Mouse (Mus musculus) kidney, embryonic 16.5 days (tissue): Measurements from ENCODE around the gene Wdr70. TPM values are rescaled to one million over a fixed set of nuclear protein-coding genes. Genes with fewer than 3 reads are reported as not detected.
A peak's percentile ranks its signal among the peaks of the same experiment; 100 is the strongest.
"Not testable (repeated sequence)": the region's sequence is repeated elsewhere in the genome, so short reads cannot be mapped to it uniquely, and the experiment has no call there.

ENCODE experiments used
- ATAC-seq: fragments of 200-750 bp; cut with Nextera tagmentation; 2 replicates; pipeline ENCODE4 v1.8.0; 2017; ENCODE audit warnings: moderate TSS enrichment; ENCODE audit not compliant: low FRiP score, low TSS enrichment
- H3K27ac ChIP-seq: fragments of 300-500 bp; sonication (generic); 2 replicates; pipeline ENCODE4 v1.5.1; 2014; ENCODE audit warnings: low read length
- H3K27me3 ChIP-seq: fragments of 300-500 bp; sonication (generic); 2 replicates; pipeline ENCODE4 v1.6.1; 2014; ENCODE audit warnings: low read length, control low read depth, mixed read lengths; ENCODE audit not compliant: insufficient read depth
- H3K36me3 ChIP-seq: fragments of 300-500 bp; sonication (generic); 2 replicates; pipeline ENCODE4 v1.6.1; 2014; ENCODE audit warnings: low read length, control low read depth, mixed read lengths; ENCODE audit not compliant: insufficient read depth
- H3K4me1 ChIP-seq: fragments of 300-500 bp; sonication (generic); 2 replicates; pipeline ENCODE4 v1.6.1; 2014; ENCODE audit warnings: low read length, control low read depth, mixed read lengths; ENCODE audit not compliant: insufficient read depth
- H3K4me2 ChIP-seq: fragments of 300-500 bp; sonication (generic); replicated peaks from 2 replicates; pipeline ENCODE4 v1.6.1; 2014; ENCODE audit warnings: low read depth, low read length
- H3K4me3 ChIP-seq: fragments of 300-500 bp; sonication (generic); 2 replicates; pipeline ENCODE4 v1.5.1; 2014; ENCODE audit warnings: mild to moderate bottlenecking, low read length
- H3K9ac ChIP-seq: fragments of 300-500 bp; sonication (generic); replicated peaks from 2 replicates; pipeline ENCODE4 v1.6.1; 2014; ENCODE audit warnings: low read length
- H3K9me3 ChIP-seq: fragments of 300-500 bp; sonication (generic); 2 replicates; pipeline ENCODE4 v1.6.1; 2016; ENCODE audit warnings: low read length, control low read depth
- WGBS: fragments of 180-500 bp; shearing (Covaris S2); extraction: QIAGEN DNeasy Blood & Tissue Kit; methylation state at CpG from one replicate; pipeline ENCODE4 v1.1.7; 2014; 5-methylcytosine and 5-hydroxymethylcytosine counted together
- polyA plus RNA-seq: library from polyadenylated mRNA; unstranded; fragments of >200 nt; fragmentation: Nextera tagmentation; extraction: Ambion mirVana; gene quantifications from 2 replicates; pipeline ENCODE4 v1.2.1, GENCODE M21; 2015

The Wdr70 gene
- polyA plus RNA-seq = 60.2 and 60.5 TPM in 2 replicates

- Histone ChIP-seq H3K9ac (peak within 1 kb of the TSS; percentile 86), H3K27me3 (no peaks in the 10 kb centered on the region), H3K27ac (0 out of 2 replicates have a peak within 1 kb of the TSS, but pooled peaks have one; percentile 14), H3K4me3 (peak within 1 kb of the TSS; percentile 95), H3K4me2 (peak within 1 kb of the TSS; percentile 62), H3K9me3 (no peaks in the 10 kb centered on the region), H3K36me3 (peaks cover 17% of the 10 kb centered on the region), H3K4me1 (peaks cover 4% of the 10 kb centered on the region; the same call in 1 of the 2 replicates)
- peak; percentile 96 for ATAC-seq
- WGBS = 2% methylated on average over 56 of the region's 56 CpGs
Observed at GRCm38 (mm10) chr15:8098774-8099749, at the start of gene Wdr70. Wdr70 (minus strand) TSS chr15:8099209.

GRCm38 (mm10) chr15:8135606-8136005 is 36.6 kb upstream of the Wdr70 start:
- H3K36me3 ChIP-seq = peaks cover 61% of the 10 kb centered on the region
- no peak overlapping the region for H3K4me2 ChIP-seq
- H3K27me3 ChIP-seq = no peaks in the 10 kb centered on the region
- WGBS = 89% methylated on average over 5 of the region's 5 CpGs
- H3K4me3 ChIP-seq = no peak overlapping the region
- H3K9me3 ChIP-seq = no peaks in the 10 kb centered on the region
- H3K9ac ChIP-seq = no peak overlapping the region
- no peaks in the 10 kb centered on the region for H3K4me1 ChIP-seq
- H3K27ac ChIP-seq = no peak overlapping the region
- ATAC-seq = no peak

DNA sequence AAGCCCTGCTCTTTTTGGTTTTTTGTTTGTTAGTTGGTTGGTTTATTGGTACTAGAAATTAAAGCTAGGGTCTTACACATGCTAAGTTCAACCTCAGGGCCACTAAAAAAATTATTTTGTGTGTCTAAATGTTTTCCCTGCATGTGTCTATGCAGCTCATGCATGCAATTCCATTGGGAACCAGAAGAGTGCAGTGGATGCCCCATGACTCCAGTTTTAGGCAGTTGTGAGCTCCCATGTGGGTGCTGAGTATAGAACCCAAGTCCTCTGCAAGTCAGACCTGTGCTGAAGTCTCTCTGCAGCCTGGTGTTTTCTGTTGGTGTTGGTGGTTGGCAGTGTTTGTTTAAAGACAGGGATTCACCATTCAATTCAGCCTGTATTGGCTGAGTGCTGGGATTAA is 32.8 kb upstream of the Wdr70 start:
- Histone ChIP-seq H3K4me1 (no peaks in the 10 kb centered on the region), H3K9me3 (no peaks in the 10 kb centered on the region), H3K27me3 (no peaks in the 10 kb centered on the region), H3K27ac (no peak overlapping the region), H3K9ac (no peak overlapping the region), H3K4me2 (no peak overlapping the region), H3K4me3 (no peak overlapping the region), H3K36me3 (peaks cover 57% of the 10 kb centered on the region)
- ATAC-seq = no peak

DNA sequence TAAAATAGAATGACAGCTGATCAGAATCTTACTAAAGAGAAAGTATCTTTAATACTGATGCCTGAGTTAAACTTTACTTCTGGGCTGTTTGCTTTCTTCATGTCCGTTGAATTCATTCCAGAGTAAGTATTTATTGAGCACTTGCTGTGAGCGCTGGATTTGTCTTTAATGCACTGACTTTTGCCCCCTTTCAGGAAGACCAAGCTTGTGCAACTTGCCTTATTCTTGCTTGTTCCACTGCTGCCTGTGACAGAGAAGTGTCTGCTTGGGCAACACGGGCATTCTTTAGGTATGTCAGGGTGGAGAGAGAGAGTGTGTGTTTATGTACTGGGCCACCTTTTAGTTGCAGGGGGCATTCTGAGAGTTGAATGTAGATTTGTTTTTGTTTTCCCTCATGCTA is 32.3 kb upstream of the Wdr70 start:
- Histone ChIP-seq H3K4me3 (no peak overlapping the region), H3K9me3 (no peaks in the 10 kb centered on the region), H3K36me3 (peaks cover 58% of the 10 kb centered on the region), H3K4me1 (no peaks in the 10 kb centered on the region), H3K27ac (no peak overlapping the region), H3K27me3 (no peaks in the 10 kb centered on the region), H3K4me2 (no peak overlapping the region), H3K9ac (no peak overlapping the region)
- ATAC-seq = no peak
- 94% methylated on average over 3 of the region's 3 CpGs for WGBS

- H3K4me1 ChIP-seq = no peaks in the 10 kb centered on the region
- no peak overlapping the region for H3K4me3 ChIP-seq
- H3K36me3 ChIP-seq = peaks cover 54% of the 10 kb centered on the region
- no peak overlapping the region for H3K27ac ChIP-seq
- H3K27me3 ChIP-seq = no peaks in the 10 kb centered on the region
- ATAC-seq = no peak
- no peak overlapping the region for H3K4me2 ChIP-seq
- WGBS = 70% methylated on average over 1 of the region's 1 CpGs
- no peaks in the 10 kb centered on the region for H3K9me3 ChIP-seq
- H3K9ac ChIP-seq = no peak overlapping the region
Observed at GRCm38 (mm10) chr15:8129281-8129680, 30.3 kb upstream of the Wdr70 start.

- H3K36me3 ChIP-seq = peaks cover 21% of the 10 kb centered on the region
- H3K27ac ChIP-seq = peak overlapping the region; percentile 70; the same call in 1 of the 2 replicates
- H3K9me3 ChIP-seq = no peaks in the 10 kb centered on the region
- peak overlapping the region; percentile 91 for H3K9ac ChIP-seq
- no peak for ATAC-seq
- WGBS = 2% methylated on average over 8 of the region's 8 CpGs
- H3K4me1 ChIP-seq = peaks cover 16% of the 10 kb centered on the region
- peak overlapping the region; percentile 92 for H3K4me2 ChIP-seq
- H3K27me3 ChIP-seq = no peaks in the 10 kb centered on the region
- peak overlapping the region; percentile 96 for H3K4me3 ChIP-seq
Observed at GRCm38 (mm10) chr15:8109782-8110181, 10.8 kb upstream of the Wdr70 start.

DNA sequence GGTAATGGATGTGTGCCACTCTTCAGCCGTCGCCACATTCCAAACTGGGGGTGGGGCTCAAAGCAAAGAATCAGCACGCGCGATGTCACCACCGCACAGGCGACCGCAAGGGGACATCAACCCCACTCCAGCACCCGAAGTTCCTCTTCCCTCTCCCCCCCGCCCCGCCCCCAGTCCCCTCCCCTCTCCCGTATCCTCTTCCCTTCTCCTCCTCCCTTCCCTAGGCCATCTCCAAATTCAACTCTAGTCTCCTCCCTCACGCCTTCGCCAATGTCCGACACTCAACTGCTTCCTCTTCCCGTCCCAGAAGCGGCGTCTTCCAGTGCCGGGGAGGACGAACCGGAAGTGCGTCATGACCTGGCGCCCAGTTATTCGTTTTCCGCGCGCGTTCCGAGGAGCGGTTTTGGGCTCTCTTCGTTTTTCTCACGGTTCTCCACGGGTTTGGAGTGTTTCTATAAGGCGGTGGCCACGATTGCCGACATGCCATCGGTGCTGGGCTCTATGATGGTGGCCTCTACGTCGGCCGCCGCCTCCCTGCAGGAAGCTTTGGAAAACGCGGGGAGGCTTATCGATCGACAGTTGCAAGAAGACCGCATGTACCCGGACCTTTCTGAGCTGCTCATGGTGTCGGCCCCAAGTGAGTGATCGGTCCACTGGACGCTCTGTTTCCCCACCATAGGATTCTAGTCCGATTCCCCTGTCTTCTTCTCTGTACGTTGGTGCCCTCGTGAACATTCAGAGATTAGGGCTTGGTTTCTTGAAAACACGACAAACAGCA is 10.1 kb upstream of the Wdr70 start, which contains the start of gene Nup155:
Nup155 (plus strand) TSS at position 308 of the 778 bp plus-strand sequence.
- ATAC-seq = peak; percentile 98
- peak within 1 kb of the TSS; percentile 70 for H3K27ac ChIP-seq
- peak within 1 kb of the TSS; percentile 96 for H3K4me3 ChIP-seq
- under 1% methylated on average over 52 of the region's 54 CpGs for WGBS
- peak within 1 kb of the TSS; percentile 91 for H3K9ac ChIP-seq
- H3K36me3 ChIP-seq = peaks cover 21% of the 10 kb centered on the region
- H3K9me3 ChIP-seq = no peaks in the 10 kb centered on the region
- peaks cover 16% of the 10 kb centered on the region for H3K4me1 ChIP-seq
- H3K27me3 ChIP-seq = no peaks in the 10 kb centered on the region
- H3K4me2 ChIP-seq = peak within 1 kb of the TSS; percentile 92

DNA sequence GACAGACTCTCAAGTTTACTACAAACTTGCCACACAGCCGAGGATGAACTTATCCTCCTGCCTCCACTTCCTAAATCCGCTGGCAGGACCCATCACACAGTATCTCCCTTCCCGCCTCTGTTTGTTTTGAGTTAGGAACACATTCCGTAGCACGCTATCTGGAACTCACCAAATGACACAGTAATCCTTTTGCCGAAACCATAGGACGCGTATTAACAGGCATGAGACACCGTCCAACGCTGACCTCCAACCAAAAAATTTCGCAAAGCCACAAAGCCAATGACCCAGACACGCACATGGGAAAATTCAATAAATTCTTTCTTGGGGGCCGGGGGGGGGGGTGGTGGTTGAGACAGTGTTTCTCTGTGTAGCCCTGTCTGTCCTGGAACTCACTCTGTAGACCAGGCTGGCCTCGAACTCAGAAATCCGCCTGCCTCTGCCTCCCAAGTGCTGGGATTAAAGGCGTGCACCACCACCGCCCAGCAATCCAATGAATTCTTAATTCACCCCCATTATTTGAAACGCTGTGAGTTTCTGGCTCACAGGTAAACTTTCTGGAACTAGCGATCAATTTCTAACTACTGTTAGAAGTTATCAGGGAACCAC is 9.5 kb upstream of the Wdr70 start:
- peak overlapping the region; percentile 96 for H3K4me3 ChIP-seq
- H3K9me3 ChIP-seq = no peaks in the 10 kb centered on the region
- H3K9ac ChIP-seq = peak overlapping the region; percentile 64
- H3K27me3 ChIP-seq = no peaks in the 10 kb centered on the region
- peaks cover 14% of the 10 kb centered on the region for H3K36me3 ChIP-seq
- ATAC-seq = peak; percentile 44; the same call in 1 of the 2 replicates
- WGBS = 61% methylated on average over 19 of the region's 19 CpGs
- H3K27ac ChIP-seq = peak overlapping the region; percentile 63; the same call in 1 of the 2 replicates
- peaks cover 16% of the 10 kb centered on the region for H3K4me1 ChIP-seq
- peak overlapping the region; percentile 58 for H3K4me2 ChIP-seq

GRCm38 (mm10) chr15:8101975-8102542 is 3.0 kb upstream of the Wdr70 start:
- not testable (repeated sequence) for H3K27ac ChIP-seq, H3K27me3 ChIP-seq, H3K9me3 ChIP-seq, H3K4me3 ChIP-seq, H3K36me3 ChIP-seq, H3K9ac ChIP-seq, ATAC-seq, H3K4me2 ChIP-seq, H3K4me1 ChIP-seq
- WGBS = 91% methylated on average over 13 of the region's 15 CpGs
